Mouse (Mus musculus) bone marrow, adult 2 months (tissue): Measurements from ENCODE around the gene Polr2e. TPM values are rescaled to one million over a fixed set of nuclear protein-coding genes. Genes with fewer than 3 reads are reported as not detected.

Source experiments
- H3K27ac ChIP-seq: fragments of 200-500 bp; 2 replicates; pipeline ENCODE4 v1.5.1; 2012; ENCODE audit warnings: low read depth, mild to moderate bottlenecking, control low read depth, inconsistent platforms, low read length; ENCODE audit not compliant: control insufficient read depth, poor library complexity, insufficient read depth
- H3K4me1 ChIP-seq: fragments of 200-500 bp; 2 replicates; pipeline ENCODE4 v1.6.1; 2011; ENCODE audit warnings: low read length; ENCODE audit not compliant: control insufficient read depth, insufficient read depth
- H3K4me3 ChIP-seq: fragments of 200-500 bp; replicated peaks from 2 replicates; pipeline ENCODE3; 2011; ENCODE audit warnings: mild to moderate bottlenecking, low read depth, low read length, control low read depth; ENCODE audit not compliant: control insufficient read depth
- CTCF ChIP-seq: fragments of 200-500 bp; IDR thresholded peaks from 2 replicates; pipeline ENCODE4 v1.5.1; 2011; ENCODE audit warnings: low read length, control low read depth; ENCODE audit not compliant: control insufficient read depth, insufficient read depth
- POLR2A ChIP-seq: fragments of 200-500 bp; IDR thresholded peaks from 2 replicates; pipeline ENCODE4 v1.6.1; 2011; ENCODE audit warnings: low read depth, mild to moderate bottlenecking, control low read depth, low read length, borderline replicate concordance; ENCODE audit not compliant: control insufficient read depth
- WGBS: fragments of 180-500 bp; shearing (Covaris S2); methylation state at CpG from one replicate; pipeline ENCODE4 v1.1.7; 2018; 5-methylcytosine and 5-hydroxymethylcytosine counted together
- polyA plus RNA-seq: library from polyadenylated mRNA; stranded (reverse); fragments of >200 nt; gene quantifications from 2 replicates; pipeline ENCODE4 v1.2.4, GENCODE M21; 2011; ENCODE audit warnings: low replicate concordance; ENCODE audit not compliant: missing spikeins, insufficient read depth, insufficient read length

Gene Polr2e
- polyA plus RNA-seq, 1 experiment = 44.5 TPM

DNA sequence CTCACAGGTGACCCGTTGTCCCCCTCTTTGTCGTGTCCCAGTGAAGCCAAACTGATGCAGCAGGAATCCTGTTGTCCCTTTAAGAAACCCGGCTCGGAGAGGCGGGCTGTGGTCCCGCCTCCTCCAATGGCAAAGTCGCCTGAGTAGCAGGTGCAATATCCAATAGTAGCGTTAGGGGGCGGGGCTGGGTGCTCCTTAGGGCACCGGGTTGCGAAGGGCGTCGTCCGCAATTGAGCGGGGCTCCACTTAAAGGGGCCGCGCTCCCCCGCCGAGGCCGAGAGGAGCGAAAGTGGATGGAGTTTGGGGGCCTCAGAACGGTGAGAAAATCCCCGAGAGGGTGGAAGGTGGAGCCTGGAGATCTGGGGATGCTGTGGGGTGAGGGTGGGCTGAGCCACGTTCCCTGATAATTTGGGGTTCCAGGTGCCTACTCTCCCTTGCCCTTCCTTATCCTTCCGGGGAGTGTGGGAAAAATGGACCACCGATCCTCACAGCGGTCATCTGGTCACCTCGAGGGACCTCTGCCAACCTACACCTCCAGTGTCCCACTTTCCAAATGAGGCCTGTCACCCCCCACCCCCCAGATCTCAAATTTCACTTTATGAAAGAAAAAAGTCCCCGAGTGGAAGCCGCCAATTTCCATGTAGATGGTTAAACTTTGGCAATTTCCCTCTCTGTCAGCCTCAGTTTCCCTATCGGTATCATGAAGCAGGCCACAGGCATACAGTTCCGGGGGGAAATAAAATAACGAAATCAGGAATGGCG, 43.1 kb downstream of the Polr2e start, which contains the start of gene Abca7:
TSS of gene Abca7 (plus strand) at position 223 of the 762 bp plus-strand sequence.
- TF ChIP-seq POLR2A (peak; percentile 73; the same call in 1 of the 2 replicates), CTCF (no peak)
- H3K4me3 ChIP-seq = peak within 1 kb of the TSS; percentile 82
- H3K4me1 ChIP-seq = peaks cover 2% of the 10 kb centered on the region

DNA sequence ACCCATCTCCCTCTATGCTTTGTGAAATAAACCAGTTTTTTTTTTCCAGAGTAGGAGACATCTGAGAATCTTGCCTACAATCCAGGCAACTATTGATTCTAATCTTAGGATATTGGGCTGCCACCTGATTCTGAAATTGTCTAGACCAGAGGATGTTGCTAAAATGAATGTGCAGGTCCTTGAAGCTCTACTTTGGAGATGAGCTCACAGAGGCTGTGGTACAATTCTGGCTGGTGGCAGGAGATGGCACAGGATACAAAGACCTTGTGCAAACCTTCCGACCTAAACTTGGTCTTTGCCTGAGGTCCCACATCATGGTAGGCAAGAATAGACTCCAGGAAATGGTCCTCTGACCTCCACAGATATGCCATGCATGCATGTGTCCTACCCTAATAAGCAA, 44.0 kb downstream of the Polr2e start:
- TF ChIP-seq POLR2A = no peak
- no peak for TF ChIP-seq CTCF
- no peak overlapping the region for H3K4me3 ChIP-seq
- H3K27ac ChIP-seq = peak overlapping the region; percentile 31; the same call in 1 of the 2 replicates
- WGBS = 25% methylated on average over 1 of the region's 1 CpGs
- H3K4me1 ChIP-seq = peaks cover 2% of the 10 kb centered on the region

More for the DNA sequence above, 43.1 kb downstream of the Polr2e start, which contains the start of gene Abca7:
- peak within 1 kb of the TSS; percentile 88 for H3K27ac ChIP-seq
- under 1% methylated on average over 34 of the region's 34 CpGs for WGBS

DNA sequence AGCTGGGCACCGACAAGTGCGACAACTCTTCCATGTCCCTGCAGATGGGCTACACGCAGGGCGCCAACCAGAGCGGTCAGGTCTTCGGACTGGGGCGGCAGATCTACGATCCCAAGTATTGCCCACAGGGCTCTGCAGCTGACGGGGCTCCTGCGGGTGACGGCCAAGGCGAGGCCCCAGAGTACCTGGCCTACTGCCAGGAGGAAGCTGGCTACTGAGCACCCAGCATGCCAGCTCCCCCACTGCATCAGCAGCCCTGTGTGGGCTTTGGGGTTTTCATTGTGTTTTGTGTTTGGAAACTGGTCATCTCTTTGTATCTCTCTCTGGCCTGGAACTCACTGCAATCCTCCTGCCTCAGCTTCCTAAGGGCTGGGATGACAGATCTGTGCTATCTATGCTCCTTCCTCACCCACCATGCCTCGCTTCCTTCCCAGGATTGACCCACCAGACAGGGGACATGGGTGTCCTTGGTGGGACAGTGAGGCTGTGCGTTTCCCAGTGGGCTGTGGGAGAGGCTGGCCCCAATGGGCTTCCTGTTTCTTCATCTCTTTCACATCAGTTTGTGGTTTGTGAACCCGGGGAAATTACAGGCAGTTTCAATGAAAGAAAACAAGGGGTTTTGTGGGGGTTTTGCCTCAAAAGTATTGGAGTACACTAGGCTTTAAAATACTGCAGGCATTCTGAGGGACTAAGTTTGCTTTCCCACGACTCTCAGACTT, 45.0 kb downstream of the Polr2e start:
- Histone ChIP-seq H3K4me1 (peaks cover 2% of the 10 kb centered on the region), H3K4me3 (peak overlapping the region; percentile 36), H3K27ac (peak overlapping the region; percentile 88)
- TF ChIP-seq CTCF (no peak), POLR2A (no peak)
- 7% methylated on average over 16 of the region's 16 CpGs for WGBS

DNA sequence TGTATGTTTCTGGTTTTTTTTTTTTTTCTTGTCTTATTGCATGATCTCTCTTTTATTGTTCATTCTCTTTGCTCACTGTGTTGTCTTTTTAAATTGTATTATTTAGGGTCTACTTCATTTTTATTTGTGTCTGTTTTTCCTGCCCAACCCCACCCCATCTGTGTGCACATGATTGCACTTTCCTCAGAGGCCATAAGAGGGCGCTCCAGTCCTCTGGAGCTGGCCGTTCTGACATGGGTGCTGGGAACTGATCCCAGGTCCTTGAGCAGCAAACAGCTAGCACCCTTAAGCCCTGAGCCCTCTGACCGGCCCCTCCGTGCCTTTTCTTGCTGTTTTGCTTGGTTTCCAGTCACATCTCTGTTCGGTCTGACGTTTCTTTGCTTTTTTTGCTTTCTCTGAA, 48.0 kb downstream of the Polr2e start:
- TF ChIP-seq POLR2A (no peak), CTCF (peak; percentile 27; the same call in 1 of the 2 replicates)
- WGBS = 95% methylated on average over 6 of the region's 6 CpGs
- H3K4me3 ChIP-seq = no peak overlapping the region
- H3K27ac ChIP-seq = no peak overlapping the region
- peaks cover 7% of the 10 kb centered on the region; the same call in 1 of the 2 replicates for H3K4me1 ChIP-seq

DNA sequence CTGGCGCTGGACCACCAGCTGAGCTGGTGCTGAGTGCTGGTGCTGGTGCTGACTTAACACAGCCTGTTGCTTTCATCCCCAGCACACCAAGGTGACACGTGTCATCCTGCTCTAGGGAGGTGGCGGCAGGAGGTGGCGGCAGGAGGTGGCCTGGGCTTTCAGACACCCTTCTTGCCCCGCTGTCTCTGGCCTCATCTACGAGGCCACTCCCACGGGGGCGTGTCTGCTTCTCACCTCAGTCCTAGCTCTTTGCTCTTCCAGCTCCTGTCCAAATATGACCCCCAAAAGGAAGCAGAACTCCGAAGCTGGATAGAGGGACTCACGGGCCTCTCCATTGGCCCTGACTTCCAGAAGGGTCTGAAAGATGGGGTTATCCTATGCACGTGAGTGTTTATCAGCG, 48.5 kb downstream of the Polr2e start:
- TF ChIP-seq POLR2A = 0 out of 2 replicates have a peak, but pooled peaks have one; percentile 12
- no peak for TF ChIP-seq CTCF
- H3K4me1 ChIP-seq = peaks cover 8% of the 10 kb centered on the region; the same call in 1 of the 2 replicates
- no peak overlapping the region for H3K27ac ChIP-seq
- H3K4me3 ChIP-seq = peak overlapping the region; percentile 4
- 85% methylated on average over 12 of the region's 12 CpGs for WGBS

DNA sequence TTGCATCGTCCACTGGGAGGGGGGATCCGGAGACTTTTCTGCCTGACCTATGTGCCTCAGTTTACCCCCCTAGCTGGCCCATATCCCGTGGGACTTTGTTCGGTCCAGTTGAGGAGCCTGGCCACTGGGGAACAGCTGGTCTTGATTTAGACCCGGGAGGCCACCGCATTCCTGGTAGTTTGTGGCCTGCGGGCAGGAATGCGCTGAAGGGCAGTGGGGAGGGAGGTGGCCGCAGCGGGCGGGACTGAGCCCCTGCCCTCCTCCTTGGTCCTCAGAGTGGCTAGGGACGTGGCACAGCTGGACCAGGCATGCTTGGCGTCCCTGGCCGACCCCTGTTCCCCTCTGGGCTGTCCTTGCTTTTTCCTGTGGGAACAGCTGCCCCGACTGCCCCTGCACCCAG, 49.7 kb downstream of the Polr2e start:
- peaks cover 10% of the 10 kb centered on the region; the same call in 1 of the 2 replicates for H3K4me1 ChIP-seq

DNA sequence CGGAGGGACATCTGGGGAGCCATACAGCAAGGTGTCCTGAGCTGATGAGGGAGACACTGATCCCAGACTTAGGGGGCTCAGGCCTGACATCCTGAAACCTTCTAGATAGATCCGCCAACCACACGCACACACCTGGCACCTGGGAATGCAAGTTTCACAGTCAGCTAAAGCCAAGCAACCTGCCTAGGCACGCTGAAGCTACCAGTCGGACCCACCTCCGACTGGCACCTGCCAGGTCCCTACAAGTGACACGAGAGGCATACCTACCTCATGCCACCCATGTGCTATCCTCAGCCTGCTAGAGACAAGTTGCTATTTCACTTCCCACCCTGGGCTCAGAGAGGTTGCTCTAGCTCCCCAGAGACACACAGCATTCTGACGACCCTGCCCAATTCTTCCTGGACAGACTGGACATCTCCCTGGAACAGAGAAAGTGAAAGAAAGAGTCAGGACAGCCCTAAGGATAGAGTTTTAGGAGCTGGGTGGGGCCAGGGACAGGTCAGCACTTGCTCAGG, 50.3 kb downstream of the Polr2e start:
- 41% methylated on average over 8 of the region's 8 CpGs for WGBS
- peaks cover 8% of the 10 kb centered on the region; the same call in 1 of the 2 replicates for H3K4me1 ChIP-seq
- no peak for TF ChIP-seq POLR2A
- 0 out of 2 replicates have a peak, but pooled peaks have one; percentile 0 for TF ChIP-seq CTCF
- peak overlapping the region; percentile 92 for H3K27ac ChIP-seq
- peak overlapping the region; percentile 95 for H3K4me3 ChIP-seq

More for the DNA sequence above, 49.7 kb downstream of the Polr2e start:
- Histone ChIP-seq H3K4me3 (peak overlapping the region; percentile 95), H3K27ac (no peak overlapping the region)
- TF ChIP-seq POLR2A = no peak
- no peak for TF ChIP-seq CTCF
- 75% methylated on average over 15 of the region's 15 CpGs for WGBS

DNA sequence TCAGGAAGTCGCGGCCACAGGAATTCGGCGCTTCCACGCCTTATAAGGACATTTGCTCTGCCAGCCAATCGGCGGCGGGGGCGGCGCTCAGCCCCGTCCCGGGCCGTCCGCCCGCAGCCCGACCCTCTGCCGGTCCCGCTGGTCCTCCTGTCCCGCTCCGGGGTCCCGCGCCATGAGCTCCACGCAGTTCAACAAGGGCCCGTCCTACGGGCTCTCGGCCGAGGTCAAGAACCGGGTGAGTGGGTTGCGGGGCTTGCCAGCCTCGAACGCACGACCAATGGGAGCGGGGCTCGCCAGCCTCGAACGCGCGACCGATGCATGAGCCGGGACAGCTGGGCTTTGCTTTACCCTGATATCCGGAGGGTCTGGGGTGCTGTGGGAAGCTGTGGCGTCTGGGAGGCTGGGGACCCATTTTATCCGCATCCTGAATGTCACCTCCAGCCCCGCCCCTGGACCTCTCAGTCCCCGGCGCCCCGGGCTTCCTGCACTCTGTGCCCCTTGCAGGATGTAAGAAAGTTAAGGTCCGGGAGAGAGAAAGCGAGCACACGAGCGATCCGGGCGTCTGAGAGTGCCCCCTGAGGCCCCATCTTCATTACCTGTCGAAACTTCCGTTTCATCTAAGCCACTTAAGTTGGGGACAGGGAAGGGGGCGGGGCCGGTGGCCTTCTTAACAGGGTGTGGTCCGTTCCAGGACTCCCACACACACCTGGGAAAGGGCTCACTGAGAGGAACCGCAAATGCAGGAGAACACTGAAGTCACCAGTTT, 50.9 kb downstream of the Polr2e start, which contains the start of gene Cnn2:
TSS of gene Cnn2 (plus strand) at position 79 of the 766 bp plus-strand sequence.
- under 1% methylated on average over 59 of the region's 59 CpGs for WGBS
- H3K4me3 ChIP-seq = peak within 1 kb of the TSS; percentile 95
- no peak for TF ChIP-seq CTCF
- TF ChIP-seq POLR2A = peak; percentile 63; the same call in 1 of the 2 replicates
- peak within 1 kb of the TSS; percentile 92 for H3K27ac ChIP-seq
- H3K4me1 ChIP-seq = peaks cover 8% of the 10 kb centered on the region; the same call in 1 of the 2 replicates
